Mouse (Mus musculus) kidney, adult 9 months (tissue): Measurements from ENCODE around the gene Ccm2.
A peak's percentile ranks its signal among the peaks of the same experiment; 100 is the strongest.

ENCODE experiments used
- DNase-seq: peaks from one replicate; pipeline ENCODE4 v3.0.0; 2022

The Ccm2 gene

DNA sequence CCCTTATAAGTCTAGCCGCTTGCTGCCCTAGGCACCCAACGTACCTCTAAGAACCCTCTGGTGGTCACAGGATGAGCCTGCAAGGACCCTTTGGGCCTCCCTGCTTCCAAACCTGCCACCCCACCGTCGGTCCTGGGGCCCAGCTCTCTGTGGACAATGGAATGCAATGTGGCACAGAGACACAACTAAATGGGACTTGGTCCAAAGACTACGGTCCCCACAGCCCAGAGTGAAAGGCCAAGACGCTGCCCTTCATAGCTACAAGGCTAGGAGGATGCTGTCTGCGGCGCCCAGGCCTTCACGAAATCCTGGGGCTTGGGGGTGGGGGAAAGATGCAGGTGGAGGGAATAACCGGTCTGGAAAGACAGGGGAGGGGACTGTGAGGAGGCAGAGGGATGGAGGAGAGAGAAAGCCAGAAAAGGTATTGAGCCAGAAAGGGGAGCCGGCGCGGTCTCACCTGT lies 58.4 kb downstream of the Ccm2 start:
- DNase-seq = no peak

DNA sequence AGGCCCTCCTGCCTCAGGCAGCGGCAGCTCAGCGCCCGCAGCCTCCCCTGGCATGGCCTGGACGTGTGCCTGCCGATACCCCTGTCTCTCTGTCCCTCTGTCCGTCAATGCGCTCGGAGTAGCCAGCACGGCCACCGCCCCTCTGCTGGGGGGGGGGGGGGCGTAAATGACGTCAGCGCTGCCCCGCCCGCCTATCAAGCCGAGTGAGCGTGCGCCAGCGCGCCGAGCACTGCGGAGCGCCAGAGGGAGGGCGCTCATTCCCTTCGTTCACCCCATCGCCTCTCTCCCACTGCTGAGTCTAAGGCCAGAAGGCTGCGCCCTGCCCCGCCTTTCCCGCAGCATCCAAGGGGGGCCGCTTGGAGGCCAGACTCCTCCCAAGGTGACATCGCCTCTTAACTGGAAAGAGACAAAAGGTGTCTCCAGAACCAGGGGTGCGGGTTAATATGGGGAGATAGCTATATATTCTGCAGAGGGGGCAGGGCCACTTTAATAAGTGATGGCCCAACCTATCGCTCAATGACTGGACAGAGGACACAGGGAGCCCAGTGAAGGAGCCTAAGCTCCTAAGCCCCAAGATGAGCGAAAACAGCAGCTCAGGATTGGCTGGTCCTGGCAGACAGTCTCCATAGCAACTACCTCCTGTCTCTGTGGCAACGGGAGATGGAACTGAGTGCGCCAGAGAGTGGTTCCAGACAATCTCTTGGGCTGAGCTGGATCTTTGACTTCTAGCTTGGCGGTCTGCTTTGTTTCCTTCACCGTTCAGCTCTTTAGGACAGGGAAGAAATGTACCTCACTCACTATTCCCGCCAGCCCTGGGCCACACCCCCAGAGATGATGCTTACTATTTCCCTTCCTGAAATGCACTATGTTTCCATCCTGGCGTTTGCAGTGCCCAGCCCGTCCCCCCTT lies 59.1 kb downstream of the Ccm2 start, which contains the start of gene Nacad:
TSS of gene Nacad (minus strand) at position 563 of the 909 bp plus-strand sequence.
- DNase-seq = no peak

DNA sequence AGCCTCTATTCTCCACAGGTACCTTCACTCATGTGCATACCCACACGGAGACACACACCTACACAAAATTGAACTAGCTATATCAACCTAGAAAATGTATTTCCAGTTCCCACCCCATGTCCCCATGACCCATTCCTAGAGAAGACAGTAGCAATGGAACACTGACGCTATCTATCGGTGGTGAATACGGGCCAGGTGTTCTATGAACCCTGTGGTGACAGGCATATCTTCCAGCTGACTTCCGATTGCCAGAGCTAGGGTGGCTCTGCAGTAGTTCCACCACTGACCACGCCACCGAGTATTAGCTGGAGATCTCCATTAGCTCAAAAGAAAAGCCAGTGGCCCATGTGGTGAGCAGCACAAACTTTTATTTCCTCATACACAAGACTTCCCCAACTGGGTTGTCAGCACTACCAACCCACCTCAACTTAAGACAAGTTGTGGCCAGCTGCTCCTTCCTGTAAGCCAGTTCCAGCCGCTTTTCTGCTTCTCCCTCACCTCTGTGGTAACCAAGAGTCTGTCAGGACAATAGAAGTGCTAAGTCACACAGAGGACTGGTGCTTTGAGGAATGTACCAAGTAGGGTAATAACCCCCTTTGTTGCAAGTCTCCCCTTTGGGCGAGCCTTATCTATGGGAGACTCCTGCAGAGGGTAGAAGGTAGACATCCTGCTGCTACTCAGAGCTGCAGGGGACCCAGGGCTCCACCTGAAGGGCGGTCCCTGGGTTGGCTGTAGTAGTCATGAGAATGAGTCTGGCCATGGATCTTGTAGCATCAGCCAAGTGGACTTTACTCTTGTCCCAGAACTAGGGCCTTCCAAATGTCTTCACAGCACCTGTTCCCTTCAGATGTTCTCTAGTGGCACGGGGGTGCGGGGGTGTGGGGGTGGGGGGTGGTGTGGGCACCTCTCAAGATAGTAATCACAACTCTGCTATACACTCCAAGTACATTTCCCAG lies 68.8 kb downstream of the Ccm2 start:
- DNase-seq = peak; percentile 57

DNA sequence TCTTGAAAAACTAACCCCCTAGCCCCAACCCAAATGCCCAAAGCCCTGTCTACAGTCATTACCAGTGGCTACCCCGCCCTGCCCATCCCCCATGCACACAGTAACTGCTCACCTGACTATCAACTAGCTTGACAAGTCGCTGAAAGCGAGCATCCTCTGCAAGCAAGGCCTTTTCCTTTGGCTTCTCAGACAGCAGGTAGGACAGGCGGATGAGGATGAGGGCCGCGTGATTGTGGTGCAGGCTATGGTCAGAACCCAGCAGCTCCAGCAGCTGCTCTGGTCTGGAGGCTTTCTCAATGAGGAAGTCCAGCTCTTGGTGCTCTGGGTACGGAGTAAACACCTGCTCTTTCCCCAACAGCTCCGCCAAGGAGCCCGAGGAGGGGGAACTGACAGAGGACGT lies 77.0 kb downstream of the Ccm2 start:
- DNase-seq = no peak

DNA sequence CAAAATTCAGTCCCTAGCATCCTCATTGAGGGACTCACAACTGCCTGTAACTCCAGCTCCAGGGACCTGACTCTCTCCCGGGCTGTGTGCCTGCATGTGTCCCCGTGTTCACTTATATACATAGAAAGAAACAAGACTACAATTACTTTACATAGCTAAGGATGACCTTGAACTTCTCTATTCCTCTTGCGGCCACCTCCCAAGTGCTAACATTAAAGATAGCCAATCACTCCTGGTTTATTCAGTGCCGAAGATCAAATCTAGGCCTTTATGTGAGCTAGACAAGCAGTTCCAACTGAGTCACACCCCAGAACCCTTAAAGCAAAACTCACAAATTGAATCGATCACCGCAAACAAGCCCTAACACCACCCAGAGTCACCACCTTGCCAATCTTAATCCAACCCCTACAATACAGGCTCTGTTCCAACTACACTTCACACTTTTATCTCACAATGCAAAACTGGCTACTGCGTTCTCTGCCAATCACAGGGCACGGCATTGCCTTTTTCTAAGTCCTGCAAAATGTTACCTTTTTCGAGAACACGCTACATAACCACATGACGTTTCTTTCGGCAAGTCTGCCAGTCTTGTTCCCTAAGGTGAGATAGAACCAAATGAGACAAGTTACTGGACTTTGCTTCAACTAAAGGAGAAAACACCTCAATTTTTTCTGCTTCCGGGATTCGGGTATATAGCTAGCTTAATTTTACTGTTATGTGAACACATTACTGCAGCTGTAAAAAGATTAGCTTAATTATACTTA lies 78.1 kb downstream of the Ccm2 start:
- no peak for DNase-seq

DNA sequence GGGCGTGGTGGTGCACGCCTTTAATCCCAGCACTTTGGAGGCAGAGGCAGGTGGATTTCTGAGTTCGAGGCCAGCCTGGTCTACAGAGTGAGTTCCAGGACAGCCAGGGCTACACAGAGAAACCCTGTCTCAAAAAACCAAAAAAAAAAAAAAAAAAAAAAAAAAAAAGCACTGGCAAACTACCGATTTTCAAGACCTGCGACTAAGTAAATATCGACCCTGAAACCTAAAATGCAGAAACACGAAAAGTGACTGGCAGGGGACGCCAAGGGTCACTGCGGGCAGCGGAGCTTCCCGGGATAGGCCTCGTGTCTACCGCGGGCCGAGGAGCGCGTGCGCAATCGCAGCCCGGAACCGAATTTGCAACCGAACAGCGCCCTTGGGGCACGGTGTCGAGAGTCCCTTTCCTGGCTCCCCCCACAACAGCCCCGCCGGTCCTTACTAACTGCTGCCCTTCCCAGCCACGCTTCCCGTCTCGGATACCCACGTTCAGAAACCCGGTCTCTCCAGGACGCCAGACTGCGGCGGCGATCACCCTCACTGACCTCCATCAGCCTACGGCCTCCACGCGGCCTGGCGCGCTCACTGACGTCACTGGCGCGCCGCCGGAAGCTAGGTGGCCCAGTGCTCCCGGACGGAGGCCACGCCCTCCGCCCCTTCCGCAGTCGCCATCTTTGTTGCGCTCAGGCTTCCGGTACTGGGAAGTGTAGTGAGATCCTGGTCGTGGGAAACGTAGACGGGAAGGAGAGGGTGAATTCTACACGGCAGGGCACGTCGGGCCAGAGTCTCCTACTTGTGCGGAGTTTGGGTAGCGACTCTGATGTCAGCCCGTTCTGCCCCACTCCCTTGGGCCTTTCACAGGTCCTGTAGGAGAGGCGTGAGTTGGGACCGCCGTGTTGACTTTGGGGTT lies 79.0 kb downstream of the Ccm2 start, which contains the start of gene Tbrg4:
TSS of gene Tbrg4 (minus strand) at position 590 of the 910 bp plus-strand sequence.
- DNase-seq = peak; percentile 94

DNA sequence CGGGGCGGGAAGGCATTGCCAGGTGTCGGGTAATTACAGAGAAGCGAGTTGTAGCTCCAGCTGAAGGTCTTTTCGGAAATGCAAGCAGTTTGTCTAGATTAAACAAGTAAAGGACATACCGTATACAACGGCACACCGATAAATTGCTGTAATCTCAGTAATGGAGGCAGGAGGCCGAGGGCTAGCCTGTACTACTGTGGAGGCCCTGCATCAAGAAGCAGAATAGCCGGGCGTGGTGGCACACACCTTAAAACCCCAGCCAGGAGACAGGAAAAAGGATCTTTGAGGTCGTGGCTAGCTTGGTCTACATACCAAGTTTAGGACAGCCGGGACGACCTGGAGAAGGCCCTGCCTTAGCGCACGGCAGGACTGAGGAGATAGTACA lies 79.7 kb downstream of the Ccm2 start:
- DNase-seq = no peak

DNA sequence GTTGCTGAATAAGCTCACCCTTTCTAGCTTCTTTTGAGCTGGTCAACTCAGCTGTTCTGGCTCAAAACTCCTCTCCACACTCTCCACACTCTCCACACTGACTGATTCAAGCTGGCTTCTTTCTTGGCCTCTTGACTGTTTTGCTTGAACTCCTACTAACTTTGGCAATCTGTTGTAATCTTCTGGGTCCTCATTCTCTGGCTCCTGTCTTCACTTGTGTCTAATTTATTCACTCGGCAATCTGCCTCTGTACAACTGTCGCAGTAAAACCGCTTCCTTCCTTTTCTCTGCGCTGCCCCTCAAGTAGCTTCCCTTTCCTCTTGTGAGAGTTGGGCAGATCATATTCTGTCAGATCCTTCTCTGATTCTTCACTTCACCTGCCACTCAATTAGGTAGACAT lies 81.0 kb downstream of the Ccm2 start:
- DNase-seq = no peak

DNA sequence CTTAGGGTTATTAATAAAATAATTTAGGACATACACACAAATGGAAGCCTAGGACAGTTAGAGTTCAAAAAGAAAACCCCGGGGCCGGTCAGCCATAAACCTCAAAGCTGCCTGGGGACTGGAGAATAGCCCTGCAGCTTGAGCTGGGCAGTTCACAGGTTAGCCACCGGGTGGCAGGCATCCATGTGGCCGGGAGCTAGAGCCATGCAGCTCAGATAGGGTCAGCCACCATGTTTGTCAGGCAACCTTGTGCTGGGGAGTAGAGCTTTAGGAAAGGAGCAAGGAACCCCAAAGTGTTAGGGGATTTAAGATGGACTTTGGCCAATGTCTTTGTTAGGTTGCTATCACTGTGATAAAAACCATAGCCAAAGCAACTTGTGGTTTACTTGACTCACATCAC lies 81.9 kb downstream of the Ccm2 start:
- peak; percentile 57 for DNase-seq

DNA sequence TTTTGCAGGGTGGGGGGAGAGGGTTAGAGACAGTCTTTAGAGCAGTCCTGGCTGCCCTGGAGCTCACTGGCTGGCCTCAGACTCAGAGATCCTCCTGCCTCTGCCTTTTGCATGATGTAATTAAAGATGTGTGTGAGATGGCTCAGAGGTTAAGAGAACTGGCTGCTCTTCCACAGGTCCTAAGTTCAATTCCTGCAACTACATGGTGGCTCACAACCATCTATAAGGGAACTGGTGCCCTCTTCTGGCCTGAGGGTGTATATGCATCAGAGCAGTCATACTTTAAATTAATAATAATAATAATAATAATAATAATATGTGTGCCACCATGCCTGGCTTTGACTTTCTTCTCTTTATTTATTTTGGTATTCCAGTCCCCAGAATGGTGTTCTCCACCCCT lies 83.0 kb downstream of the Ccm2 start:
- peak; percentile 36 for DNase-seq

DNA sequence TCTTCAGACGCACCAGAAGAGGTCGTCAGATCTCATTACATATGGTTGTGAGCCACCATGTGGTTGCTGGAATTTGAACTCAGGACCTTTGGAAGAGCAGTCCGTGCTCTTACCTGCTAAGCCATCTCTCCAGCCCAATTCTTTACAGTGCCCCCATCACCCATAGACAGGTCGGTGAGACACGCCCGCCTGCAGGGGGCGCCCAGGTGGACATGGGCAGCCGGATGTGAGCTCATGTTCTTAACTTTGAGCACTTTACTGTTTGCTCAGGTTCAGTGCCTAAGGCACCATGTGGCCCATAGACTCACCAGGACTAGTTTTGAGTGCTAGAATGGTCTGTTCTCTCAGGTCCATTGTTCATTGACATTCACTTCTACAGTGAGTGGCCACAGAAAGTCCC lies 89.5 kb downstream of the Ccm2 start:
- no peak for DNase-seq

DNA sequence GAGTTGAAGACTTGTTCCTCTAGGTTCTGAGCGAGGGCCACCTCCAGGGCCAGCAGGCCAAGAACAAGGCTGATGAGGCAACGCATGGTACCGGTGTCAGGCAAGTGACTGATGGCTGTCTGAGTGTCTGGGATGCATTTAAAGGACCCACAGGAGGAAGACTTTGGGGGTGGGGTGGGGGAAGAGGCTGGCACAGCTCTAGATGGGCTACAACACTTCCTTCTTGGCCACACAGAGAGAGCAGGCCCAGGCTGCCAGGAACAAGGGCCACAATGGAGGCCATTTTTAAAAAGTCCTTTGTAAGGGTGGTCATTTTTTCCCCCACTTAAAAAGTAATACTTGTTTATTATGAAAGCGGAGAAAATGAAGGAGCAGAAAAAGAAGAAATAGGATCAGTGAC lies 91.8 kb downstream of the Ccm2 start, which contains the start of gene Wap:
TSS of gene Wap (minus strand) at position 101 of the 400 bp plus-strand sequence.
- no peak for DNase-seq

DNA sequence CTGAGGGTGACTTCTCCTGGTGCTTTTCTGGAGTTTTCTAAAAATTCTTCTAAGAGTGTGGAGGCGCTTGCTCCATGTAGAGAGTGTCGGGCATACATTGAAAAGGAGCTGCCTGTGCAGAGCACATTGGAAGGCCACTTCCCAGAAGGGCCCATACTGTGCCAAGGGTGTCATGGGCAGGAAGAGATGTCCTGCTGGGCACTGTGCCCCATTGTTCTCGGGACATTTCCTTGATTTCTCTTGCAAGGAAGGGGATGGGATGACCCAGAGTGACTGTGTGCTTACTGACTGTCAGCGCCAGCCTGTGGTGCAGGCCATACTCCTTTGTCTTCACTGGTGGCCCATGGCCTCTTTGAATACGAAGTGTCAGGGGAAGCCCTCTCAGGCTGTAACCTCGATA lies 92.4 kb downstream of the Ccm2 start:
- DNase-seq = no peak

DNA sequence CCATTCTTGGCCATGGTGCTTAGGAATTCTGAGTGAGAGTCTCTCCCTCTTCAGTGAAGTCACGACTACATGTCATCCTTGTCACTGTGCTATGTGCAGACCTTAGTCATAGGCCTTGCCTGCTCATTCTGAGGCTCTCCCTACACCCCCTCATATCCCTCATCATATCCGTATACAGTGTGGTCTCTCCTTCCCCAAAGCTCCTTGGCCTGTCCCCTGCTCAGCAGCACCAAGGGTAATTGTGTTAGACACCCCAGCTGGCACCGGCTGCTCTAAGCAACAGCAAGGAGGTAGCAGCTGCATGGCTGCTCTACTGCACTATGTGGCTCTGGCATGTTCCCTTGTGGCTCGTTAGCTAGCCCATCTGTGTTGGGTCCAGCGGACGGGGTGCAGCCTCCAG lies 97.9 kb downstream of the Ccm2 start:
- no peak for DNase-seq
